Mouse (Mus musculus) retina, adult 2 months (tissue): Measurements from ENCODE around the gene Ap5b1.
A peak's percentile ranks its signal among the peaks of the same experiment; 100 is the strongest.

Source experiments
- DNase-seq: peaks from one replicate; pipeline ENCODE4 v3.0.0-alpha.2; 2012; ENCODE audit warnings: low read depth, low spot score

Gene Ap5b1

DNA sequence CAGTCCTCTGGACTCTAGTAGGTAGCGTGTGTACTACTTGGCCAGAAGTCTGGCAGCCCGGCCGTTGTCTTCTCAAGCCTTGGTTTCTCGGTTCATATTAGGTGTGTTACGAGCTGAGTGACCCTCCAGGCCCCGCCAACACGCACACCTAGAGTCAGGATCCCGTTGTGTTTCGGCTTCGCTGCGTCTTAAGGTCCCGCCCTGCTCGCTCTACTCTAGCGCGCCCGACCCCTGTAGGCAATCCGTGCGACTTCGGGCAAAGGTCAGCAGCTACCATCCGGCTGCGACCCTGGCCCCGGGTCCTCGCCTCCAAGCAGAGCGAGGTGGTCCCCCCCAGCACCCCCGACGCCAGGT lies 668 bp upstream of the Ap5b1 start:
- no peak for DNase-seq

DNA sequence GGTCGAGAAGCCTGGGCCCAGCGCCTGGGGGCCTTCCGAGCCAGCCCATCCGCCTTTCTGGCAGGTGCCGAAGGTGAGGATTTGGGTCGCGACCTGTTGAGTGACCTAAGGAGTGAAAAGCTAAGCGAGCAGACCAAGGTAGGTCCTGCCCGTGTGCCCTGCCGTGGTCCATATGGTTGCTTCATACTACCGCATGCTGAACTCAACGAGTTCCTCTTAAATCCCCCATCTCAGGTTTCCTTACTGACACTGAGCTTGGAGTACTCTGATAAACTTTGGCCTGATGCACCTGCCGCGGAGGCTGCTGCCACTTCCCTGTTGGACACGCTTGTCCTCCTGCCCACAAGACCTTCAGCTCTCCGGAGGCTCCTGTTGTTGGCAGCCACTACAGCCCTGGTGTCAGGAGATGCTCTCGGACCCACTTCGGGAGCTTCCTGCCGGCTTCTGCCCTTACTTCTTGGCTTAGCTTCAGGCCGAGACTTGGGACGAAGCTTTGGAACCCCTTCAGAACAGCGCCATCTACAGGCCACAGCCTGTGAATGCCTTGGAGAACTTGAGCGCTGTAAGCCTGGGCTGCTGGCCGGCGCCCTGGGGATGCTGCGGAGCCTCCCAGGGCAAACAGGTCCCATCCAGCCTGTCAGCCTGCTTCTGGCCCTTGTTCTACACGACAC lies 780 bp downstream of the Ap5b1 start:
- DNase-seq, result peak; percentile 61

DNA sequence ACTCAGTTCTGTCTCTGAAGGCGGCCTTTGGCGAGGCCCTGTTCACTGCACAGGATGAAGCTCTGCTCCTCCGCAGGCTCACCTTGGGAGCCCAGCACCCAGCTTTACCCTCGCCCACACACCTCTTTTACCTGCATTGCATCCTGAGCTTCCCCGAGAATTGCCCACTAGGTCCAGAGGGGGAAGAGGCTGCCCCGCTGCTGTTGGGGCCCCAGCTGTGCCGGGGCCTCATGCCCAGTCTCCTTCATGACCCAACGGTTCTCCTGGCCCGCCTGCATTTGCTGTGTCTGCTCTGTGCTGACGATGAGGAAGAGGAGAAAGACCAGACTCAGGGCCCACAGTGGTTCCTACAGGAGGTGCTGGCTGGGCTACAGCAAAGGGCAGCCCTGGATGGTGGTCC lies 1.7 kb downstream of the Ap5b1 start:
- DNase-seq, result no peak

DNA sequence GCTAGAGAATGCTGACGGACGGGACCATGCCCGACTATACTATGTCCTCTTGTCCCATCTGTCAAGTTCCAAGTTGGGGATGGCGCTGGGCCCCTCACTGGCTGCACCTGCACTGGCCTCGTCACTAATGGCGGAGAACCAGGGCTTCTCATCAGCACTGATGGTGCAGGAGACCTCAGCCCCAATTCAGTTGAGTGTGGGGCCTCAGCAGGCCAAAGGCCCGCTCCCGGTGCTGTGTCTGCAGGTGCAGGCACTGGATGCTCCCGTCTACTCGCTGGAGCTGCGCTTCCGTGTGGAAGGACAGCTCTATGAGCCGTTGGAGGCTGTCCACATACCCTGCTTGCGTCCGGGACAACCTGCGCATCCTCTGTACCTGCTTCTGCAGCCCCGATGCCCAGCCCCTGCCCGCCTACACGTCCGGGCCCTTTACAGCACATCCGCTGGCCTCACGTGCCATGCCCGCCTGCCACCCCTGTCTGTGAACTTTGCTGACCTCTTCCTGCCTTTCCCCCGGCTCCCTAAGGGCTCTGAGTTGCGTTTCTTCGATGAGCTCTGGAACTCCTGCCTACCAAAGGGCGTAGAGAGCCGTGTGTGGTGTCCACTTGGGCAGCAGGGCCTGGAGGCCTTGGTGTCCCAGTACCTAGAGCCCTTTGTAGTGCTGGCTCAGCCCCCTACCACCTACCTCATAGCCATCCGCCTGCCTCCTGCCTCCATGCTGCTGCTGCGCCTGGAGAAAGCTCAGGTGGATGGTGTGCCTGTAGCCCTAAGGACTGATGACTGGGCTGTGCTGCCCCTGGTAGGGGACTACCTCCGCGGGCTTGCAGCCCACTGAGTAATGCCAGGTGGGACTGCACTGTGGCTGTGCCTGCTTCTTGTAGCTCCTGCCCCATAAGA lies 2.8 kb downstream of the Ap5b1 start:
- DNase-seq, result no peak

DNA sequence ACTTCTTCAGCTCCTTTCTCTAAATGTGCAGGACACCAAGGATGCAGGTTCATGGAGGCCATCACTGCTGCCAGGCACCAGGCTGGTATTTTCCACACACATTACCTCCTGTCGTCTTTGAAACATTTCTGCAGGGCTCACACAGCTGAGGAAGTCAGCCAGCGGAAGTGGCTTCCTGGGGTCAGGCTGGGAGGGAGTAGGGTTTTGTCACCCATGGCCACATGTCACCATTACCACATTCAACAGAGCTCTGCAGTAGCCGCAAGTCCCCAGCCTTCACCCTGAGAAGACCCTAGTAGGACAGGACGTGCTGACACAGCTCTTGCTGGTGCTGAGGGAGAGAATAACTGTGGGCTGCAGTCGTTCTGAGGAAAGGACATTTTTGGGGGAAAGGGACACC lies 4.0 kb downstream of the Ap5b1 start:
- DNase-seq, result no peak

DNA sequence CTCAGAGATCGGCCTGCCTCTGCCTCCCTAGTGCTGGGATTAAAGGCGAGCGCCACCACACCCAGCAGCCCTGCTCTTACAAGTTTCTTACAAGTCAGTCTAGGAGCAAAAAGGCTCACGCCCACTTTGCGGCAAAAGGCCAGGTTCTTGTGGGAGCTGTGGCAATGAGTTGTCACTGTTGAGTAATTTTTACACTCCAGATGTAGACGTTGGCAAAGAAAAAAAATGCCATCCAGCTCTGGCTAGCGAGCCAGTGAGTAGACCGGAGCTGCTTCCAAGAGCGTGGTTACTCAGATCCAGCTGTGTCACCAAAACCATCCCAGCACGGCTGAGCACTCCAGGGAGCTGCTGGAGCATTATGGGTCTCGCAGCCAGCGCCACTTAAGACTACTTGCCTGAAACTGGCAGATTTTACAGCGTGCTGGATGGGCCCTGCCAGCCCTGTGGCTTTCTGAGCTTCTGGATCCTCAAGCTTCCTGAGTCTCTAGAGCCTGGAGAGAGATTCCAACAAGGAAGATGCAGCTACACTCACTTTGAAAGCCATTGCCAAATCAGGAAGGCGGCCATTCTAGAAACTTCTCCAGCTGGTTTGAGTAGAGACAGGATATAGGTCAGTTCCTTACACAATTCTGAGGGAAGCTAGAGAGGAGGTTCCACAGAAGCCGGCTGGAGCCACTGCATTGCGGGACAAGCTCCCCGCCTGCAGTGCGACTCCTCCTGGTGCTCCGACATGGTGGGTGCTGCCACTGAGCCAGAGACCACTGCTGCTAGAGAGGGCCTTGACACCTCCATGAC lies 4.7 kb downstream of the Ap5b1 start:
- no peak for DNase-seq

DNA sequence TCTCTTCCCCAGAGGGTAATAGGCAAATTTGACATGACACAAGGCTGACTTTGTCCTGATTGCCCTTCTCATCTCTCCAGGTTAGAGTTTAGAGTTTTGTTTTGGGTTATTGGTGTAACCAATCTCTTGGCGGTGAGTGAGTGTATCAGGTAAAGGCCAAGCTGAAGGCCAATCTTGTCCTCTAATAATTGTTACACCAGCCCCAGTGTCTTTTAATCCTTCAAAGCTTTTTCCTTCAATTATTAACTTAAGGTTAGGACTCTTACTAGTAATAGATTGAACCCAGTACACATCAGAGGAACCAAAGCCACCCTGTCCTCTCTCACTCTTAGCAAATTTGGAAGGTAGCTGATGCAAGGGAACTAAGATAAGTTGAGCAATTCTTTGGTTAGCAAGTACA lies 7.5 kb downstream of the Ap5b1 start:
- no peak for DNase-seq

DNA sequence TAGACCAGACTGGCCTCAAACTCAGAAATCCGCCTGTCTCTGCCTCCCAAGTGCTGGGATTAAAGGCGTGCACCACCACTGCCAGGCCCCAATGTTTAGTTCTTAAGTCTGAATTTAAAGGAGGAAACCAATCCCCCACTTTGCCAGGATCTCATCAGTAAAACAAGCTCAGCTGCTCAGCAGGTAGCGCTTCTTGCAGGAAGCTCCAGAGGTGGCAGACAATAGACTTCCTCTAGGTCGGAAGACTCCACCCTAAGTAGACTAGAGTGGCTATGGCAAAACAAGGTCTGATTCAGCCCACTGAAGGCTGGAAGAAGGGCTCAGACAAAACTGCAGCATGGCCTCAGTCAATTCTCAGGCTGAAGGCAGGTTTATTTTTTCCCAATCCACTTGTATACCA lies 12.1 kb downstream of the Ap5b1 start:
- DNase-seq, result no peak

GRCm38 (mm10) chr19:5580776-5581175 lies 13.0 kb downstream of the Ap5b1 start:
- DNase-seq, result no peak

- DNase-seq, result no peak
Observed at GRCm38 (mm10) chr19:5581995-5582394, 14.2 kb downstream of the Ap5b1 start.

- DNase-seq, result no peak
Observed at GRCm38 (mm10) chr19:5589159-5589558, 21.3 kb downstream of the Ap5b1 start.

DNA sequence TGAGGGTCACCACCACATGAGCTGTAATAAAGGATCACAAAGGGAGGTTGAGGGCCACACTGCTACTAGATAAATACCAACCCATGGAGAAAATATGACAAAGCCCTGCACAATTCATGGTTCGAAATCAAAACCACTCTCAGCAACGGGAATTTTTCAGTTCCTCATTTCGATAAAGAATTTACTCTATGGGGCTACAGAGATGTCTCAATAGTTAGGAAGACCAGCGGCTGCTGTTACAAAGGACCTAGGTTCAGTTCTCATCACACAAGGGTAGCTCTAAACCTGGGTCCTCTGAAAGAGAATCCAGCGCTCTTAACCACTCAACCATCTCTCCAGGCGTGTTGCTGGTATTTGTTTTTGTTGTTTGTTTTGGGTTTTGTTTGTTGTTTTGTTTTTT lies 24.1 kb downstream of the Ap5b1 start:
- DNase-seq, result no peak

GRCm38 (mm10) chr19:5599224-5599623 lies 31.4 kb downstream of the Ap5b1 start:
- DNase-seq, result no peak

DNA sequence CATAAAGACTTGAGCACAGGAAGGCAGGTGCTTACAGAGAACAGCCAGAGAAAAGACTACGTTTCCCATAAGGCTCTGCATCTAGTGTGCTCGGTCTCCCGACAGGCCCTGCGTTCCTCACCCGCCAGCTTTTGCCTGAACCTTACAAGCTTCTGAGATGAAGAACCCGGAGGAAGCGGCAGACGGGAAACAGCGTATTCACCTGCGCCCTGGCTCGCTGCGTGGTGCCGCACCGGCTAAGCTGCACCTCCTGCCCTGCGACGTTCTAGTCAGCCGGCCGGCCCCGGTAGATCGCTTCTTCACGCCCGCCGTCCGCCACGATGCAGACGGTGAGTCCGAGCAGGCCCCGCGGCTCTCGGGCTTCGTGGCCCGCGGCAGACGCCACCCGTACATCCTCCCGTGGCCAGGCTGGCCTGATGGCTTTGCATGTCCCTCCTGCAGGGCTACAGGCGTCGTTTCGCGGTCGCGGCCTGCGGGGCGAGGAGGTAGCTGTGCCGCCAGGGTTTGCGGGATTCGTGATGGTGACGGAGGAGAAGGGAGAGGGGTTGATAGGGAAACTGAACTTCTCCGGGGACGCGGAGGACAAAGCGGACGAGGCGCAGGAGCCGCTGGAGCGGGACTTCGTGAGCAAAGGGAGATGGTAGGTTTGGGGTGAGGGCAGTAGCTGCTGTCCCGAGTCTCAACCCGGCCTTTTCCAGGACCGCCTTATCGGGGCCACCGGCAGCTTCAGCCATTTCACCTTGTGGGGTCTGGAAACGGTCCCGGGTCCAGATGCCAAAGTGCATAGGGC lies 34.1 kb downstream of the Ap5b1 start, which contains the start of gene Rnaseh2c:
Gene Rnaseh2c, plus strand, starts transcription at position 122 of the 790 bp plus-strand sequence.
- peak; percentile 63 for DNase-seq

DNA sequence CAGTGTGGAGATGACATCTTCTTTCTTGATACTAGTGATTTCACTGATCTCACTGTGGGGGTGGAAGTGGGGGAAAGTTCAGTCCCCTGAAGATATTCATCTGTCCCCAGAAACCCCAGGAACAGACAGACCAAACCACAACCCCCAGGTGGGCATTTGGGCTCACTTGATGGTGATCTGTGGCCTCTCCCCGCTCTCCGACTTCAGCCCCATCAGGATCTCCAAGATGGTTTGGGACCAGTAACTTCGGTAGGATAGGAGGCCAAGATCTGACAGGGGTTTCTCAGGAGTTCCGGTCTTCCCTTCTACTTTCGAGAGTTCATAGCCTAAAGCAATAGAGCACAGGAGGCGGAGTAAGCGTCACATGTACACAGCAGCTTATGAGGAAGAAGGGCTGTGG lies 35.8 kb downstream of the Ap5b1 start:
- DNase-seq, result no peak

DNA sequence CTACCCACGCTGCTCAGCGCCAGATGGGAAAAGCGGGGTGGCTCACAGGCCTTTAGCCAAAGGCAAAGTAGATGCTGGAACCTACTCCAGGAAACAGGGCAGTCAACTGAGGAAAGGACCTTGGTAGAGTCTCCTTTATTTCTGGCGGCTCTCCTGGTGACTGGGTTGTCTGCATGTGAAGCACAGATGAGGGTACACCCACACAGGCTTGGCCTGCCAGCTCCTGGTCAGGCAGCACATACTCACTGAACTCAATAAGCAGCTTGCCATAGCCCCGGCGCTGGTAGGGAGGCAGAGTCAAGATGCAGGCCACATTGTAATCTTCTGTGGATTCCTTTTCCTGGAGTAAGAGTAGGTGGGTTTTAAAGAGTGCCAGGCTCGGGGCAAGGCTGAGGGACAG lies 37.3 kb downstream of the Ap5b1 start:
- DNase-seq, result no peak

DNA sequence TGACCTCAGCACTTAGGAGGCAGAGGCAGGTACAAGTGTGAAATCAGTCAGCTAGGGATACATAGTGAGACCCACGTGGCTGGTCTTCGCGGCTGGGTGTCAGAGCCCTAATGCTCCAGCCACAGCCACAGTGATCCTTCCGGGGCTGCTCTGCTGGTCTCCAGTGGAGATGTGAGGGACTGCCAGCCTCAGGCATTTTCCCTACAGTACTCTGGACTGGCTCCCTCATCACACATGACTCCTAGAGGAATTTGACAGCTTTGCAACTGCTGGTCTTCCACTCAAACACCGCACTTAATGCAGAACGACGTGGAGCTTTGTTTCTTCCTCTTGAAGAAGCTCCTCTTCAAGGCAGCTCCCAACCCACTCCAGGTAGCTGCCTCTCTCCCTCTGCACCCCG lies 38.4 kb downstream of the Ap5b1 start:
- no peak for DNase-seq

DNA sequence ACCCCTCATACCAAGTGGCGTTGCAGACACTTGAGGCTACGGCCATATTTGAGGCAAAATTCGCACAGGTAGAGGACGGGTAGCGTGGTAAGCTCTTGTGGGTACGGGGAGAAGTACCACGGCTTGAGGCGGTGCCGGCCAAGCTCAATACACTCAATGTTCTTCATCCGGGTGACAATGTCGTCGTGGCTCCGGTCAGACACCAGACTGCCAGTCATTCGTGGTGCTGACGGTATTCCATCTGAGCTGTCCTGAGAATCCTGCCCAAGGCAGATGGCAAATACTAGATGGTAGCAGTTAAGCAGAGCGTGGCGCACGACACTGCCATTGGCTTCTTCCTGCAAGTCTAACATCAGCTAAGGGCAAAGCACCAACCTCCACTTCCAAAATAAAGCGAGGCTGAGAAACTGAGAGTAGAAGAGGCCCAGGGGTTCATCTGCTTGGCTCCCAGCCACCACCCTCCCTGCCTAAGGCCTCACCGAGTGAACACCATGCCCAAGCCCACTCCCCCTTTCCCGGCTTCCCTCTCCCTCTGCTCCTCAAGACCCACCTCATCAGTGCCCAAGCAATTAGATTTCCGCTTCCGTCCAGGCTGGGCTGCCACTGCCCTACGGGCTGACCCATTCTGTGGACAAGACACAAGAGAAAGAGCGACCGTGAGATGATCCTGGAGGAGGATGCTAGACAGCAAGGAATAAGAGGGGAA lies 40.0 kb downstream of the Ap5b1 start:
- DNase-seq, result no peak

- DNase-seq, result no peak
Observed at GRCm38 (mm10) chr19:5608707-5609106, 40.9 kb downstream of the Ap5b1 start.

DNA sequence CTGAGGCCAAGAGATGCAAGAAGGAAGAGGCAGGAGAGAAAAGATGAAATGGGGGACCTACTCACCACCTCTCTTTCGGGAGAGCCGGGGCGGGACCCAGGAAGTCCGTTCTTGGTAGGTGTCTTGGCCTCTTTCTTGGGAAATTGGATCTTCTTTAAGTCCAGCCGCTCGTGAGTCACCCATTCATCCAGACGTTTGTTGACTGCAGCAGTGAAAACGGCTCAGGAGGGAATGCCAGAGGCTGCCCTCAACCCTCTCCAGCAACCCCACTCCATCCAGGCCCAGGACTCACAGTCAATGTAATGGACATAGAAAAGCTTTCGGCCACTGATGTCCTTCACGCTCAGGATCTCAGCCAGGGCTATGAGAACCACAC lies 41.3 kb downstream of the Ap5b1 start:
- no peak for DNase-seq
